Comparison of ENCODE assay signal across 19 mouse cellular contexts in genomic region chr2:50635896-50636295, GRCm38 (mm10).
"Had no signal": no experiment of that assay in that cellular context is flagged by ENCODE, and none has a peak within 500 bp of the region (broad histone marks: within the 10 kb centered on the region; RNA-seq: fewer than 3 reads in every experiment).

No protein-coding gene starts in this region.

- H3K27me3 ChIP-seq: lung, embryonic 15.5 days; megakaryocyte, embryonic 14.5 days; midbrain, embryonic 13.5 days; midbrain, embryonic 15.5 days; neural tube, embryonic 12.5 days had no signal

- H3K9me3 ChIP-seq: lung, embryonic 15.5 days; midbrain, embryonic 13.5 days; midbrain, embryonic 15.5 days; neural tube, embryonic 12.5 days had no signal

- H3K4me1 ChIP-seq: lung, embryonic 15.5 days; megakaryocyte, embryonic 14.5 days; midbrain, embryonic 13.5 days; midbrain, embryonic 15.5 days; neural tube, embryonic 12.5 days had no signal

- H3K9ac ChIP-seq: liver, postnatal 0 days; lung, embryonic 15.5 days; midbrain, embryonic 13.5 days; midbrain, embryonic 15.5 days; neural tube, embryonic 12.5 days had no signal

- H3K27ac ChIP-seq: lung, embryonic 15.5 days; macrophage; midbrain, embryonic 13.5 days; midbrain, embryonic 15.5 days; neural tube, embryonic 12.5 days had no signal

- H3K4me2 ChIP-seq: lung, embryonic 15.5 days; midbrain, embryonic 13.5 days; midbrain, embryonic 15.5 days; neural tube, embryonic 12.5 days had no signal

- H3K4me3 ChIP-seq: lung, embryonic 15.5 days; megakaryocyte, embryonic 14.5 days; midbrain, embryonic 13.5 days; midbrain, embryonic 15.5 days; neural tube, embryonic 12.5 days had no signal

- H3K36me3 ChIP-seq: lung, embryonic 15.5 days; midbrain, embryonic 13.5 days; midbrain, embryonic 15.5 days; neural tube, embryonic 12.5 days had no signal

- ATAC-seq: liver, postnatal 0 days; lung, postnatal 0 days; midbrain, embryonic 13.5 days; midbrain, embryonic 15.5 days had no signal

- DNase-seq: liver, postnatal 0 days; lung, adult 2 months; lung, postnatal 14 days; lung, postnatal 36 days; retina, postnatal 1 day; right cerebral cortex, adult 18-20 months; right cerebral cortex, postnatal 25 days; right cerebral cortex, postnatal 4 days; spleen, adult 18-20 months; thymus, adult 18-20 months; thymus, postnatal 14 days; thymus, postnatal 4 days had no signal
